9 mouse cellular contexts compared by ENCODE assay signal in the genomic region with DNA sequence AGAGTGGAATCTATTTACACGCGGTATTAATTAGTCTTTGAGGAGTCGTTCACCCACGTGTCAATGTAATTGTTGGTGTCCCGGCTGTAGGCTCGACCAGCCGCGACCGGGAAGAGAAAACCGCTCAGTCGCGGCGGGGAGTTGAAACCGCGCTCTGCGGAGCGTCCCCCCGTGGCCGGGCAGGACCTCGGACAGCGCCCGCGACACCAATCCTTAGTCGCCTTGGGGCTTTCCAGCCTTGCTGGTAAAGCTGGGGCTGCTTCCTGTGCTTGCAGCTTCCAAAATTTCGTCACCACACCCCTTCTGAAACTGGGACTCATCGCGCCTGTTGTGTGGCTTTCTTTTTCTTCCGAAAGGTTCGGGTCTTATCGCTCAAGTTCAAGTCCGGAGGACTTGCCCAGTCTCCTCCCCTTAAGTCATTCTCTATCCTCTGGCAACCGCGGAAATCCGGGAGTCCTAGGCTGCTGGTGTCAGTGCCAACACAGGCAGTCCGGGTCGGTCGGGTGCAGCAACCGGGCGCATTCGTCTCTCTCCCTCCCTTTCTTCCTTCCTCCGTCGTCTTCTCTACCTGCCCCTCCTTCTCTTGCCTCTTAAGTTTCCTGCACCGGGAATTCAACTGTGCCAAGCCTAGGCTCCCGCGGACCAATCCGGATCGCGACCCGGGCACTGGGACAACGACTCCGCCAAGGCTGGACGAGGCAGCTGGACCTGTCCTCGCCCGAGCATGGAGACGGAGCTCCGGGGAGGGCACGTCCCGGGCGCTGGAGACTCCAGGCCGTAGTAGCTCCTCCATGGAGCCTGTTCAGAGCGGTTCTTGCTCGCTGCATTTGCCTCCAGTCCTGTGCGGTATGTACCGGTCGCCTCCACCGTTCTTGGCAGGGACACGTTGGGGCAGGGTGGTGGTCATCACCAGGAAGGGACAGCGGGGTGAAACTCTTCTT. TPM values are rescaled to one million over a fixed set of nuclear protein-coding genes. Genes with fewer than 3 reads are reported as not detected.
DNase-seq lines count a peak whose midpoint lies in the region; ATAC-seq lines count a peak whose summit lies in the region.
"Had no signal": no experiment of that assay in that cellular context is flagged by ENCODE, and none has a peak within 500 bp of the region (broad histone marks: within the 10 kb centered on the region; RNA-seq: fewer than 3 reads in every experiment).

No protein-coding gene starts in this region.

- WGBS in heart, embryonic 11.5 days (ENCODE audit: insufficient replicate concordance): 1% methylated on average over 68 of the region's 68 CpGs
- WGBS in midbrain, embryonic 13.5 days: under 1% methylated on average over 68 of the region's 68 CpGs

- peak overlapping the region; percentile 34 for H3K4me3 ChIP-seq in heart, embryonic 11.5 days (ENCODE audit: low read depth, low read length)
- H3K4me3 ChIP-seq in midbrain, embryonic 13.5 days (replicated peaks): peak overlapping the region; percentile 63

- peak overlapping the region; percentile 61 for H3K4me2 ChIP-seq in heart, embryonic 11.5 days
- peak overlapping the region; percentile 96 for H3K4me2 ChIP-seq in midbrain, embryonic 13.5 days (replicated peaks)

- no peaks in the 10 kb centered on the region for H3K9me3 ChIP-seq in heart, embryonic 11.5 days (replicated peaks; ENCODE audit: control insufficient read depth, low read length)
- no peaks in the 10 kb centered on the region for H3K9me3 ChIP-seq in midbrain, embryonic 13.5 days

- intact Hi-C loops in heart, postnatal 10 days (cut with DNase I): no loop called here

- 0 out of 2 replicates have a peak, but pooled peaks have one; percentile 18 for ATAC-seq in heart, embryonic 11.5 days (replicated peaks; ENCODE audit: insufficient number of reproducible peaks, low FRiP score, low TSS enrichment)
- peak; percentile 75 for ATAC-seq in midbrain, embryonic 13.5 days

- H3K27me3 ChIP-seq in heart, embryonic 11.5 days (ENCODE audit: control insufficient read depth, insufficient read depth, low read length): peaks cover 63% of the 10 kb centered on the region
- H3K27me3 ChIP-seq in midbrain, embryonic 13.5 days: peaks cover 62% of the 10 kb centered on the region

- no peak overlapping the region for H3K9ac ChIP-seq in heart, embryonic 11.5 days (ENCODE audit: low read depth, low read length)
- peak overlapping the region; percentile 78 for H3K9ac ChIP-seq in midbrain, embryonic 13.5 days (replicated peaks)

- peaks cover 14% of the 10 kb centered on the region; the same call in 1 of the 2 replicates for H3K4me1 ChIP-seq in heart, embryonic 11.5 days (ENCODE audit: control insufficient read depth, insufficient read depth, low read length)
- H3K4me1 ChIP-seq in midbrain, embryonic 13.5 days (replicated peaks): peaks cover 40% of the 10 kb centered on the region

- no peak overlapping the region for H3K27ac ChIP-seq in heart, embryonic 11.5 days (ENCODE audit: low read depth, low read length)
- peak overlapping the region; percentile 87 for H3K27ac ChIP-seq in midbrain, embryonic 13.5 days

- H3K36me3 ChIP-seq in heart, embryonic 11.5 days (ENCODE audit: control insufficient read depth, insufficient read depth, low read length): no peaks in the 10 kb centered on the region
- no peaks in the 10 kb centered on the region for H3K36me3 ChIP-seq in midbrain, embryonic 13.5 days

- DNase-seq in heart, adult 11 months: no peak
- peak; percentile 87 for DNase-seq in ZHBTc4 (ENCODE audit: low read depth, low spot score)
- peak; percentile 82 for DNase-seq in embryo, embryonic 10 days (ENCODE audit: low spot score)
- peak; percentile 42 to 68 for DNase-seq in heart, postnatal 10 days
- peak; percentile 52 to 59 for DNase-seq in kidney, postnatal 25 days
- DNase-seq in thymus, adult 18-20 months: no peak

RNA-seq across cellular contexts. Expression of a gene that starts 0.5 kb away (rescaled TPM):
- polyA plus RNA-seq in heart, embryonic 11.5 days (2014; fragmentation: Nextera tagmentation; extraction: Ambion mirVana): 0.21 TPM in 1 of 2 replicates, not detected in the other
- not detected for total RNA-seq in heart, postnatal 10 days (2021)
- polyA plus RNA-seq in midbrain, embryonic 13.5 days (2015; fragmentation: Nextera tagmentation; extraction: Ambion mirVana): 43.9 and 54.7 TPM in 2 replicates
- total RNA-seq: MEL had no signal

Comparison
In these comparisons a context has a peak if more than half of its experiments do, and no peak if none do; other contexts are left out.
1. DNase-seq: peak in ZHBTc4 (single experiment), embryo, embryonic 10 days (single experiment), heart, postnatal 10 days (2 of 2) and kidney, postnatal 25 days (2 of 2); none in heart, adult 11 months (single experiment) and thymus, adult 18-20 months (0 of 2).
2. RNA of a gene that starts 0.5 kb away (polyA plus RNA-seq): 43.9 to 54.7 TPM in midbrain, embryonic 13.5 days; 0.21 TPM in heart, embryonic 11.5 days; every median in the first group is over 10 times any median in the second.